Mouse (Mus musculus) CH12.LX (cell line): ENCODE data around the gene Vmn1r54. TPM values are rescaled to one million over a fixed set of nuclear protein-coding genes. Genes with fewer than 3 reads are reported as not detected.

Experiments
- DNase-seq: peaks from one replicate; pipeline ENCODE4 v3.0.0-alpha.2; 2013; ENCODE audit errors: extremely low read depth
- H3K27ac ChIP-seq: 2 replicates; pipeline ENCODE4 v1.5.1; 2012; ENCODE audit warnings: low read depth, mild to moderate bottlenecking, control low read depth, moderate library complexity; ENCODE audit not compliant: insufficient read depth
- H3K27me3 ChIP-seq: replicated peaks from 2 replicates; pipeline ENCODE3; 2012; ENCODE audit warnings: inconsistent platforms
- H3K36me3 ChIP-seq, 2 experiments: replicated peaks in 1 of 2; 2 replicates each; pipeline versions ENCODE3 to v1.6.1; 2012; ENCODE audit warnings: inconsistent platforms in 1 of 2, low read length in 1 of 2, mild to moderate bottlenecking in 1 of 2, mixed read lengths in 1 of 2, moderate library complexity in 1 of 2; ENCODE audit not compliant: control insufficient read depth in 1 of 2, insufficient read depth in 1 of 2
- H3K4me1 ChIP-seq, 2 experiments: 2 replicates each; pipeline ENCODE4 v1.6.1; 2012; ENCODE audit warnings: inconsistent platforms in 1 of 2, moderate library complexity in 1 of 2; ENCODE audit not compliant: insufficient read depth in 2 of 2, control insufficient read depth in 1 of 2
- H3K4me2 ChIP-seq: 2 replicates; pipeline ENCODE4 v1.6.1; 2012; ENCODE audit warnings: low read depth, mild to moderate bottlenecking, control low read depth; ENCODE audit not compliant: poor library complexity, insufficient read depth, severe bottlenecking
- H3K4me3 ChIP-seq, 3 experiments: fragments of 150-350 bp in 1 of 3; sonication (generic) in 1 of 3; replicated peaks in 1 of 3; 2 replicates each; pipeline versions ENCODE3 to v1.5.1; 2011 to 2012; ENCODE audit warnings: low read depth in 2 of 3, low read length in 2 of 3, mild to moderate bottlenecking in 2 of 3, moderate library complexity in 2 of 3, control low read depth in 1 of 3, improper control_type of control experiment in 1 of 3, inconsistent platforms in 1 of 3, mixed read lengths in 1 of 3; ENCODE audit not compliant: poor library complexity in 1 of 3
- H3K79me2 ChIP-seq: replicated peaks from 2 replicates; pipeline ENCODE4 v1.6.1; 2012; ENCODE audit warnings: mild to moderate bottlenecking, moderate library complexity; ENCODE audit not compliant: control insufficient read depth, poor library complexity, insufficient read depth, severe bottlenecking; ENCODE audit errors: extremely low read depth
- H3K9ac ChIP-seq: 2 replicates; pipeline ENCODE4 v1.6.1; 2012; ENCODE audit warnings: low read depth, mild to moderate bottlenecking, control low read depth, moderate library complexity; ENCODE audit not compliant: insufficient read depth
- H3K9me3 ChIP-seq: replicated peaks from 2 replicates; pipeline ENCODE3; 2012; ENCODE audit warnings: low read length, inconsistent platforms, mixed read lengths
- BHLHE40 ChIP-seq: IDR thresholded peaks from 2 replicates; pipeline ENCODE4 v1.6.1; 2011; ENCODE audit warnings: mild to moderate bottlenecking, low read depth, low read length, improper control_type of control experiment
- CHD2 ChIP-seq: IDR thresholded peaks from 2 replicates; pipeline ENCODE4 v1.6.1; 2011; ENCODE audit warnings: low read length, improper control_type of control experiment
- E2F4 ChIP-seq: IDR thresholded peaks from 2 replicates; pipeline ENCODE4 v1.6.1; 2011; ENCODE audit warnings: low read depth, low read length, improper control_type of control experiment; ENCODE audit not compliant: insufficient replicate concordance
- ETS1 ChIP-seq: conservative IDR thresholded peaks from 2 replicates; pipeline ENCODE4 v1.6.1; 2012; ENCODE audit warnings: low read depth, mild to moderate bottlenecking, inconsistent platforms, low read length, improper control_type of control experiment, moderate library complexity
- GABPA ChIP-seq: IDR thresholded peaks from 2 replicates; pipeline ENCODE4 v1.6.1; 2012; ENCODE audit warnings: low read depth, low read length, improper control_type of control experiment, inconsistent platforms; ENCODE audit not compliant: insufficient replicate concordance
- HCFC1 ChIP-seq: IDR thresholded peaks from 2 replicates; pipeline ENCODE4 v1.6.1; 2012; ENCODE audit warnings: low read depth, mild to moderate bottlenecking, inconsistent platforms, low read length, improper control_type of control experiment
- IRF4 ChIP-seq: IDR thresholded peaks from 2 replicates; pipeline ENCODE4 v1.6.1; 2014; ENCODE audit warnings: low read depth, mild to moderate bottlenecking, inconsistent platforms, low read length, improper control_type of control experiment
- JUND ChIP-seq: conservative IDR thresholded peaks from 2 replicates; pipeline ENCODE4 v1.6.1; 2011; ENCODE audit warnings: low read depth, low read length, improper control_type of control experiment
- MAFK ChIP-seq: IDR thresholded peaks from 2 replicates; pipeline ENCODE4 v1.6.1; 2011; ENCODE audit warnings: low read length, improper control_type of control experiment; ENCODE audit not compliant: insufficient replicate concordance
- MEF2A ChIP-seq: IDR thresholded peaks from 2 replicates; pipeline ENCODE4 v1.6.1; 2014; ENCODE audit warnings: low read depth, mild to moderate bottlenecking, inconsistent platforms, low read length, improper control_type of control experiment, borderline replicate concordance
- MYC ChIP-seq: IDR thresholded peaks from 2 replicates; pipeline ENCODE4 v1.6.1; 2011; ENCODE audit warnings: low read depth, mild to moderate bottlenecking, improper control_type of control experiment, low read length
- PAX5 ChIP-seq: IDR thresholded peaks from 2 replicates; pipeline ENCODE4 v1.6.1; 2012; ENCODE audit warnings: low read length, inconsistent platforms, mixed read lengths
- RCOR1 ChIP-seq: conservative IDR thresholded peaks from 2 replicates; pipeline ENCODE4 v1.6.1; 2012; ENCODE audit warnings: low read depth, mild to moderate bottlenecking, inconsistent platforms, low read length, improper control_type of control experiment
- SIN3A ChIP-seq: IDR thresholded peaks from 2 replicates; pipeline ENCODE4 v1.6.1; 2012; ENCODE audit warnings: low read length, improper control_type of control experiment, inconsistent platforms
- TBP ChIP-seq: conservative IDR thresholded peaks from 2 replicates; pipeline ENCODE4 v1.6.1; 2011; ENCODE audit warnings: low read depth, low read length, improper control_type of control experiment
- ZC3H11A ChIP-seq: IDR thresholded peaks from 2 replicates; pipeline ENCODE4 v1.6.1; 2012; ENCODE audit warnings: low read depth, mild to moderate bottlenecking, inconsistent platforms, low read length, improper control_type of control experiment
- dilution Hi-C: fragments of 300-500 bp; cut with MboI; formaldehyde crosslinking; loops from 2 replicates; pipeline ENCODE4 v1.14.3; 2020; ENCODE audit warnings: low sequenced_read_pairs; ENCODE audit not compliant: extremely low pct_unique_long_range_greater_than_20kb, extremely low pct_ligation_motif_present
- in situ Hi-C: fragments of 300-500 bp; cut with MboI; formaldehyde crosslinking; loops from 3 replicates; pipeline ENCODE4 v1.14.3; 2019; ENCODE audit warnings: low sequenced_read_pairs, low pct_ligation_motif_present, low pct_unique_long_range_greater_than_20kb, mixed read lengths
- polyA plus RNA-seq: library from polyadenylated mRNA; unstranded; fragments of >175 nt; gene quantifications from 2 replicates; pipeline ENCODE4 v1.2.1, GENCODE M21; 2012; ENCODE audit warnings: low read depth; ENCODE audit not compliant: insufficient read length
- total RNA-seq, 2 experiments: library from RNA; depleted of rRNA; stranded (reverse); fragments of 300-350 nt in 1 of 2; fragments of >200 nt in 1 of 2; gene quantifications; 2 replicates each; pipeline ENCODE4 v1.2.3; 2012 to 2014

Vmn1r54 gene
- total and polyA plus RNA-seq, 3 experiments: not detected

DNA sequence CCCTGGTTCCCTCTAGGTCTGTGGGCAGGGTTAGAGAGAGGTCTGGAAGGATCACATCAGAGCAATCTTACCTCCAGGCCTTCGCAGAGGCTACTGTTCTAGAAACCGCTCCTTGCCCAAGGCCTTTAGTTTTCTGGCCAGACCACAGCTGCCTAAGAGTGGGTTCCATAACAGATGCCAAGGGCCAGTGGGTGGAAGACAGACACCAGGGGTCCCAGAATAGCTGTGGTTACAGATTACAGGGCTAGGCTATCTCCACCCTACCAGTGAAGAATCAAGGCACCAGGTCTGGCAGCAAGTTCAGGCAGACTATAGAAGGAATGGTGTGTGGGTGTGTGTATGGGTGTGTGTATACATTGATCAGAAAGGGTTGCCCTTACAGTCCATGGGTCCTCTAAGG lies 72.9 kb downstream of the Vmn1r54 start:
- no peak overlapping the region for H3K9ac ChIP-seq
- H3K9me3 ChIP-seq: peaks cover 6% of the 10 kb centered on the region
- no peaks in the 10 kb centered on the region for H3K36me3 ChIP-seq
- H3K27ac ChIP-seq: no peak overlapping the region
- peaks cover 33% of the 10 kb centered on the region for H3K27me3 ChIP-seq
- no peak overlapping the region for H3K4me3 ChIP-seq
- in situ Hi-C loops (no loop called here), dilution Hi-C loops (no loop called here)
- no peak for TF ChIP-seq ZC3H11A
- no peak for TF ChIP-seq ETS1
- TF ChIP-seq TBP: no peak
- TF ChIP-seq GABPA: no peak
- TF ChIP-seq BHLHE40: no peak
- H3K79me2 ChIP-seq: no peaks in the 10 kb centered on the region
- H3K4me2 ChIP-seq: no peak overlapping the region
- no peaks in the 10 kb centered on the region for H3K4me1 ChIP-seq
- DNase-seq: no peak

GRCm38 (mm10) chr6:90319475-90320191 lies 73.5 kb downstream of the Vmn1r54 start:
- peaks cover 36% of the 10 kb centered on the region for H3K27me3 ChIP-seq
- no peak for DNase-seq
- H3K4me3 ChIP-seq: no peak overlapping the region
- no peak overlapping the region for H3K4me2 ChIP-seq
- no peak overlapping the region for H3K9ac ChIP-seq
- in situ Hi-C loops: loop anchor here (10.0 kb wide), 1 partner anchor 635 kb away; no protein-coding TSS in a partner anchor
- TF ChIP-seq JUND (no peak), TBP (no peak), E2F4 (no peak), IRF4 (no peak), PAX5 (no peak), CHD2 (no peak), SIN3A (no peak), RCOR1 (no peak)
- TF ChIP-seq, all 38 proteins: peak for 0
- no peak overlapping the region for H3K27ac ChIP-seq
- H3K4me1 ChIP-seq: no peaks in the 10 kb centered on the region
- H3K79me2 ChIP-seq: no peaks in the 10 kb centered on the region
- dilution Hi-C loops: no loop called here
- H3K36me3 ChIP-seq: no peaks in the 10 kb centered on the region
- peaks cover 6% of the 10 kb centered on the region for H3K9me3 ChIP-seq

DNA sequence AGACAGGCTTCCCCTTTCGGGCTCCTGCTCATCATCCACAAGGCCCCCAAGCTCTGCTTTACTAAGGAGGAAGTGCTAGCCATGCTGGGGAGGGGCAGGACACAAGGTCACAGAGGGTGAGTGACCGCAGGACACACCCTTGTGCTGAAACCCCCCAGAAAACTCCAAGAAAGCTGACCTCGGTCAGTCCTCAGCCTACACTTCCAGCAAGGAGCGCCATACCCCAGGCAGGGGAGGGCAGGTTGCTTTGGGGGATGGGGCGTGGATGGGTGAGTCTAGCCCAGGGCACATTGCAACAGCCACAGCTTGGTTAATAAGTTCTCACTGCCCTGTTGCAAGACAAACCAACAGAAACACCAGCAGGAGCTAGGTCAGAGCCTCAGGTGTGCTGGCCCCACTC lies 74.3 kb downstream of the Vmn1r54 start:
- dilution Hi-C loops: no loop called here
- DNase-seq: no peak
- H3K4me2 ChIP-seq: no peak overlapping the region

More for the DNA sequence above, 74.3 kb downstream of the Vmn1r54 start:
- Histone ChIP-seq H3K4me3 (no peak overlapping the region), H3K27ac (no peak overlapping the region), H3K9me3 (peaks cover 6% of the 10 kb centered on the region), H3K4me1 (peaks cover 0 to 2% of the 10 kb centered on the region in 2 experiments; a peak in 1 of 4 replicates), H3K79me2 (no peaks in the 10 kb centered on the region), H3K27me3 (peaks cover 44% of the 10 kb centered on the region), H3K9ac (no peak overlapping the region), H3K36me3 (no peaks in the 10 kb centered on the region)
- no peak for TF ChIP-seq MYC
- TF ChIP-seq MAFK: no peak
- no peak for TF ChIP-seq E2F4
- no peak for TF ChIP-seq GABPA
- TF ChIP-seq BHLHE40: no peak
- no peak for TF ChIP-seq MEF2A
- no peak for TF ChIP-seq HCFC1
- in situ Hi-C loops: loop anchor here (10.0 kb wide), 1 partner anchor 636 kb away; no protein-coding TSS in a partner anchor
